Mouse (Mus musculus) gastrocnemius, postnatal 10 days (tissue): ENCODE results near the gene Glis2. TPM values are rescaled to one million over a fixed set of nuclear protein-coding genes. Genes with fewer than 3 reads are reported as not detected.
A peak's percentile ranks its signal among the peaks of the same experiment; 100 is the strongest.

ENCODE experiments used
- DNase-seq: peaks from one replicate; pipeline ENCODE4 v3.0.0; 2021; ENCODE audit warnings: mixed read lengths
- total RNA-seq, 2 experiments: library from RNA; stranded (reverse); gene quantifications; 2 replicates each; pipeline ENCODE4 v1.2.3; 2021

Gene Glis2
- total RNA-seq, 2 experiments from 2014 or later: 22.2 to 32.3 TPM

- no peak for DNase-seq
These were observed 8.9 kb downstream of the Glis2 start for GRCm38 (mm10) chr16:4603453-4603837.

GRCm38 (mm10) chr16:4604293-4604837, 9.9 kb downstream of the Glis2 start:
- peak; percentile 14 for DNase-seq

GRCm38 (mm10) chr16:4605514-4606131, 11.1 kb downstream of the Glis2 start:
- peak; percentile 5 for DNase-seq

DNA sequence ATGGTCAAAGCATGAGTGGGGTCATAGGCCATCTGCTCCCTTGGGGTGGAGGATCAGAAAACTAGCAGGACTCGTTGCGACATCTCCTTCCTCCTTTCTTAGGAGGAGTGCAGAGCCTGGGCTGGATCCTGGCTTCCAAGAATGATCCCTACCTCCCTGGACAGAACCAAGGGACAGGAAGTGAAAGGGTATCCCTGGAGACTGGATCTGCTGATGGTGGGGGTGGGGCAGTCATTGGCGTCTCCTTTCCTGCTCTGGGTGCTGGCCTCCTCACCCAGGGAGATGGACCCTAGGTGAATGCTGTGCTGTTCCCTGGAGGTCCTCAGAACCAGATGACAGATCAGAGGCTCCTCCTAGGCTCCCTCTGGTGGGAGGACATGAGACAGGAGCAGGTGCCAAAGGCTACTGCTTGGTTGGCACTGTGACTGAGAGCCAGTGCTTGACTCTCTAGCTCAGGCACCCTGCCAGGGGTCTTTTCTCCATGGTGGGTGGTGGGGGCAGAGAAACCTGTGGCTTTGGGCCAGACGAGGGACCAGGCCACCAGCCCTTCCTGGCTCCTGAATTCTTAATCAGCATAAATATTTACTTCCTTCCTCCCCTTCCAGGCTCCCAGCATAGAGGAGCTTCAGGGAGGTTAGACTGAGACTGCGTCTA, 12.0 kb downstream of the Glis2 start:
- DNase-seq: peak; percentile 56

GRCm38 (mm10) chr16:4607818-4608531, 13.5 kb downstream of the Glis2 start:
- peak; percentile 80 for DNase-seq

DNA sequence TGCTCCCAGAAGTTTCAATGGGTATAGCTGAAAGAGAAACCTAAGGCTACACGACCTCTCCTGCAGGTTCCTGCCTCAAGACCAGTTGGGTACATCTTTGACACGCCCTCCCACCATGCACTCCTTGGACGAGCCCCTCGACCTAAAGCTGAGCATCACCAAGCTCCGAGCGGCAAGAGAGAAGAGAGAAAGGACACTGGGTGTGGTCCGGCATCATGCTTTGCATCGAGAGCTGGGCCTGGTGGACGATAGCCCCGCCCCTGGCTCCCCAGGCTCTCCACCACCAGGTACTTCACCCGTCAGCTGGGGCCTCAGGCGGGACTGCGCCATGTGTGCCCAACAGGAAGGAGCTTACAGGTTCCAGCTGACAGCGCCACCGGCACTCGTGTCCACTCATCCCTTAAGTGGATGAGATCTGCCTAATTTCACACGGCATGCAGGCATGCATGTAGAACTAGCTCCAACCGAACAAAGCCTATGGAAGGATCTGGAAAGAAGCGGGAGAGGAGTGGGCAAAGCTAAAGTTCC, 14.1 kb downstream of the Glis2 start:
- peak; percentile 3 for DNase-seq

DNA sequence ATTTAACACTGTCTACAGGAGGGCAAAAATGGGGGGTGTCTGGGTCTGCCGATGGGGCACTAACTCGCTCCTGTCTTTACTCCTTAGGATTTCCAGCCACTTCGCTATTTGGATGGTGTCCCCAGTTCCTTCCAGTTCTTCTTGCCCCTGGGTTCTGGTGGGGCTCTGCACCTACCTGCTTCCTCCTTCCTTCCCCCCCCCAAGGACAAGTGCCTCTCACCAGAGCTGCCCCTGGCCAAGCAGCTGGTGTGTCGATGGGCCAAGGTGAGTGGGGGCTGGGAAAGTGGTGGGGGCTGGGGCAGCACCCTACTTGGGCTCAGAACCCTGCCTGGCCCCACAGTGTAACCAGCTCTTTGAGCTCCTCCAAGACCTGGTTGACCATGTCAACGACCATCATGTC, 16.7 kb downstream of the Glis2 start:
- no peak for DNase-seq

DNA sequence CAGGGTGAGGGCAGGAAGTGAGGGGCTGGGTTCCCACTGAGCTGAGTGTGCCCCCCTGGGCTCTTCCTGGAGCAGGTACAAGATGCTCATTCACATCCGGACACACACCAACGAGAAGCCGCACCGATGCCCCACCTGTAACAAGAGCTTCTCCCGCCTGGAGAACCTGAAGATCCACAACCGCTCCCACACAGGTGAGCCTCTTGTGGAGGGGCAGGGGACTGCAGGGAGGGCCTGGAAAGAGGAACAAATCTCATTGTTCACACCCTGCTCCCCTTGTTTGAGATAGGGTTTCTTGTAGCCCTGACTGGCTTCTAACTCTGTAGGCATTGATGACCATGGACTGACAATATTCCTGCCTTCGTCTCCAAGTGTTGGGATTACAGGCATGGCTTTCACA, 17.2 kb downstream of the Glis2 start:
- DNase-seq: no peak

GRCm38 (mm10) chr16:4613736-4614135, 19.2 kb downstream of the Glis2 start:
- no peak for DNase-seq

- DNase-seq: no peak
These were observed 20.1 kb downstream of the Glis2 start for GRCm38 (mm10) chr16:4614639-4615038.

- no peak for DNase-seq
These were observed 20.8 kb downstream of the Glis2 start for GRCm38 (mm10) chr16:4615297-4615696.

GRCm38 (mm10) chr16:4616829-4617228, 22.3 kb downstream of the Glis2 start:
- DNase-seq: no peak

DNA sequence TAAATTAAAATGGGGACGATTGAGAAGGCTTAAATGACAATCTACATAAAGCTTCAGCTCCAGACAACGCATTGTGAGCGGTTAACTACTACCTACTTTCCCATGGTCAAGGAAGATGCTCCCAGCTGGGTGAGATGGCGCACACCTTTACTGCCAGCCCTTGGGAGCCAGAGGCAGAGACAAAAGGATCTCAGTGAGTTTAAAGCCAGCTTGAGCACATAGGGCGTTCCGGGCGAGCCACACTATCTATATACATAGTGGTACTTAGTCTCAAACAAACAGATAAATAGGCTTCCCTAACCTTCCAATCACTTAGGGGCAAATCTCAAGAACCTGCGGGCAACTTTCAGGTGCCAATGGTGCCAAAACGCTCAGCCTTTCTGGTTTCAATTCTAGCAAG, 29.6 kb downstream of the Glis2 start:
- no peak for DNase-seq

DNA sequence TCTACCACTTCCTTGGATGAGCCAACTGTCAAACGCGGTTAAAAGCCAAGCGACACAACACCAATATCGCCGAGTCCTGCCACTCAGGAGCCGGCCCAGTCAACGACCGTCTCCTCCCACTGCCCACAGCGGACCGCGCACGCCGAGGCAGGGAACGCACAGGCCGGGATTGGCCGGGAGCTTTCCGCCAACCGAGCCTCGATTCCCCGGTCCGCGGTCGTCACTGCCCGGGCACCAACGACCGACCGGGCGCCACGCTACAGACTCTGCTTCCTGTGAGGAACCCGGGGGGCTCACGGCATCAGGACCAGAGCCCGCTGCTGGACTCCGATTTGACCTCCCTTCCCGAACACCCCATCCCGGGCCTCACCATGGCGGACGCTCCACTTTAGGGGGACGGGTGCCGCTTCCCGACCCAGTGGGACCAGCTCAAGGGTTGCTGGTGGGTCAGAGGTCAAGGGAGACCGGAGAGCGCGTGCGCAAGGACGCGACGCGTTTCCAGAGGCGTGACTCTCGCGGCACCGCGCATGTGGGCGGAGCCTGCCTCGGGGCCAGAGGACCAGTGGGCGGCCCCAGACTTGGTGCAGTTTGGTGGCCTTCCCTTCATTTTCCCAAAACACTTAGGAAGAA, 30.1 kb downstream of the Glis2 start, which contains the start of gene Pam16:
TSS of gene Pam16 (minus strand) at position 508 of the 630 bp plus-strand sequence.
- DNase-seq: peak; percentile 93

- DNase-seq: no peak
These were observed 32.6 kb downstream of the Glis2 start for GRCm38 (mm10) chr16:4627105-4627504.

DNA sequence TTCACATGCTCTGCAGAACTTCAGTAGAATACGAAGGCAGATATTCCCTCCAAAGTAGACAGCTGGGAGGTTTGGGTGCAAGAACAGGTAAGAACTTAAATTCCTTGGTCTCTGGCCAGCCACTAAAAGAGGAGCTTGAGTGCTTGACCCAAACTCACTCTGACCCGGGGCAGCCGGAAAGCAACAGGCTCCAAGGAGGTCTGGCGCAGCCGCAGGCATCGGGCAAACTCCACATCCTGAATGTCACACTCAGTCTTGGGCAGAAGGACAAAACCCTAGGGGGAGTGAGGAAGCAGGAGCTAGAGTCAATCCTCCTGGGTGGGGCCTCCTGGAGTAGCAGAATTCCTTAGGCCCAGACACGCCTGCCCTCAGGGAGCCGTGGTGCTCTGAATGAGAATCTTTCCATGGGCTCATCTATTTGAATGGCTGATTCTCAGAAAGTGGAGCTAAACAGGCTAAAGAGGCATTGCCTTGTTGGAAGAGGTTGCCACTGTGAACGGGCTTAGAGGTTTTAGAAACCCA, 34.4 kb downstream of the Glis2 start:
- no peak for DNase-seq

DNA sequence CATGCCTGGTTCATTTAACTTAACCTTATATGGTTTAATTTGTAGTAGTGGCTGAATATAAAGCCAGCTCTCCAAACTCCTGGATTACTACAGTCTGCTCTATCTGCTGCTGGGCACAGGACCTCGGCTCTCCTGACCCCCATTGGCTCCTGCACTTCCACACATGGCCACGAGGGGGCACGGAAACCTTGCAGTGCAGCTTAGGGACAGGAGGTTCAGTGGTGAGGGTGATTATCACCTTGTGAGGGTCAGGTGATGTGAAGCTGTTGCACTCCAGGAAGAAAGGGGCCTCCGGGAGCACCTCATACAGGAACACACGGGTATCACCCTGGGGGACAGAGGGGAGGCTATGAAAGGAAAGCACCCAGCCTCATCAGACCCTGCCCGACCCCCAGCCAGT, 35.4 kb downstream of the Glis2 start:
- DNase-seq: peak; percentile 92

DNA sequence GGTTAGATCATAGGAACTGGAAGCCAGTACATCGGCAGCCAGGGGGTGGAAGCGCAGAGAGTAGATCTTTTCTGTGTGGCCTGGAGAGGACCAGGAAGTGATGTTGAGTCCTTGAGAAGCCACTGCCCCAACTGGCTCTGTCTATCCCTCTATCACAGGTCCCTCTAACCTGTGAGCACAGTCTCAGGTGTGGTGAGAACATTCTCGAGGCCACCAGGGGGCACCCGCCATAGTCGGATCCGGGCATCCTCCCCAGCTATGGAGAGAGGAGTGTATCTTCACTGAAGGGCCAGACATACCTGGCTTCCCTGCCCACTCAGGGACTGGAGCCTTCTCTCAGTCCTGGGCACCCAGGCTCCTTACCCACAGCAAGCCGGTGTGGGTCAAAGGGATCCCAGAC, 37.5 kb downstream of the Glis2 start:
- no peak for DNase-seq

DNA sequence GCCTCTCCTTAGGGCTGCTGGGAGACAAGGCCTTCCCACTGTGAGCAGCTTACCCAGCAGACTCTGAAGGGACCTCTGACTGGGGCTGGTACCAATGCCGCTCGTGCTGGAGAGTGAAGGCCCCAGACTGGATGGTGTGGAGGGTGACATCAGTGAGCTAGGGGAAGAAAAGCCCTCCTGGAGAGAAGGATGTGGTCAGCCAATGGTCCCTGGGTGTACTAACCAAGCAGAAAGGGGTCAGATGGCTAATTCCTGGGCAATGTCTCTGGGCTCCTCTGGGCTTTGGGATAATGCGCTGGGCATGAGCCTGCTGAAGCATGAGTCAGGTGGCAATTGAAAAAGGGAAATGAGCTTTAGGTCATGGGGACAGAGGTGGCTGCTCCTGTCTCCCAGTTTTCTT, 39.1 kb downstream of the Glis2 start:
- no peak for DNase-seq

DNA sequence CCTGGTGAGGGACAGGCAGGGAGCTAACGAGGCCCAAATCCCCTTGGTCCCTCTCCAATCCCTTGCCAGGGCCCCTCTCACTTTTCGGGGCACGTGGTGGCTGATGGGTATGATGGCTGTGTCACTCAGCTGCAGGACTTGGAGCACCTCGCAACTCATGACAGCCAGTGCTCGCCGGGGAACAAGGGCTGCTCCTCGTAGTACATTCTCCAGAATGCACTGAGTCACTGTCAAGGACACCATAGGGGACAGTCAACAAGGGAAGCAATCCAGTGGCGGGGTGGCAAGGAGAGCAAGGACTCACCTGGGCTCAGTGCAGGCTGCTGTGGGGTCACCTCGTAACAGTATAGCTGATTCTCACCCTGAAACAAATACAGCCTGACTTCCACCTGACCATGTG, 40.2 kb downstream of the Glis2 start:
- no peak for DNase-seq

DNA sequence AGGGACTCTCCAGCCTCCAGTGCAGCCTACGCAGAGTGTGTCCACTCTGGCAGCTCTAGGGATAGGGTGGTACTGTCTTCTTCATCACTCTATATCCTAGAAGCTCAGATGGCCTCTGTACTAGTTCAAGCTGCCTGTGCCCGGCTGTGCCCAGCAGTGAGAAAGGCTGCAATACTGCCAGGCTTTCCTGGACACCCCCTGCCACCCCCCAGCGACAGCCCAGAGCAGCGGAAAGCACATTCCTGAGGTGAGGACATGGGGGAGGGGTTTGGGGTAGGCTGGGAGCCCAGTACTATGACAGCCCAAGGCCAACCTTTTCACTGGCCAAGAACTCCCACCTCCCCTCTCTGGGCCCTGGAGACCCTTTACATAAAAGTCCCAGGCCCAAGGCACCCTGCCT, 41.2 kb downstream of the Glis2 start:
- DNase-seq: no peak

GRCm38 (mm10) chr16:4638891-4639390, 44.4 kb downstream of the Glis2 start:
- no peak for DNase-seq
